Mouse (Mus musculus): Measurements from ENCODE around the gene Themis3. TPM values are rescaled to one million over a fixed set of nuclear protein-coding genes. Genes with fewer than 3 reads are reported as not detected.
"Not testable (repeated sequence)": the region's sequence is repeated elsewhere in the genome, so short reads cannot be mapped to it uniquely, and the experiment has no call there.

Themis3 gene
- total RNA-seq, 2 experiments from 2014 or later = 0.08 TPM; not detected in 1

DNA sequence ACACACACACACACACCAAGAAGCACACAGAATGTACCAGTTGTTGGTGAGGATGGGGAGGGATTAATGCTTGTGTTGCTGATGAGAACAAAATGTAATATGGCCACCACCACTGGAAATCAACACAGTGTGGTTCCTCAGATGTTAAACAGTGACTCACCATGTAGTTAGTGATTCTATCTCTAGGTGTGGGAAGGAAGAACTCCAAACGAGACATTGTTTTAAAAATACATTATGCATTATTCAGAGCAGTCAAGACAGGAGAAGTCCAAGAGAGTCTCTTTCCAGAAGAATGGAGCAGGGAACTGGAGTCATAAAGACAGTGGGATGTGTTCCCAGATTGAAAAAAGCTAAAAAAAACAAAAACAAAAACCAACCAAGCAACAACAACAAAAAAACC is 30.9 kb downstream of the Themis3 start:
- DNase-seq (ENCODE audit: low spot score) = no peak
- intact Hi-C loops (cut with DNase I) = no loop called here

DNA sequence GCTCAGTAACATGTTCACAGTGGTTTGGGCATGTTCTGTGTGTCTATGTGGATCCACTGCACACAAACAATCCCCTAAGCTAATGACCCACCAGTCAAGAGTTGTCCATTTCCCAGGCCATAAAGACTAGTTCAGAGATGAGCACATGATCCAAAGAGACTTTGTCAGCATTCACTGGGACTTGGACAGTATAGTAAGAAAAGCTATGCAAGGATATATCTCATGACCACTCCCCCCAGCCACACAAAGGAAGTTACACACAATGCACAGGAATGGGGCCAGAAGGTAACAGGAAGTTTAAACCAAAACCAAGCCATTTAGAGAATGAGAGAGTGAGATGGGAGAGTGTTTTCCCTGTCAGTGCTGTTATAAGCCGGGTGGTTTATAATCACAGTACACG is 33.0 kb downstream of the Themis3 start:
- intact Hi-C loops (cut with DNase I) = no loop called here
- DNase-seq (ENCODE audit: low spot score) = no peak

DNA sequence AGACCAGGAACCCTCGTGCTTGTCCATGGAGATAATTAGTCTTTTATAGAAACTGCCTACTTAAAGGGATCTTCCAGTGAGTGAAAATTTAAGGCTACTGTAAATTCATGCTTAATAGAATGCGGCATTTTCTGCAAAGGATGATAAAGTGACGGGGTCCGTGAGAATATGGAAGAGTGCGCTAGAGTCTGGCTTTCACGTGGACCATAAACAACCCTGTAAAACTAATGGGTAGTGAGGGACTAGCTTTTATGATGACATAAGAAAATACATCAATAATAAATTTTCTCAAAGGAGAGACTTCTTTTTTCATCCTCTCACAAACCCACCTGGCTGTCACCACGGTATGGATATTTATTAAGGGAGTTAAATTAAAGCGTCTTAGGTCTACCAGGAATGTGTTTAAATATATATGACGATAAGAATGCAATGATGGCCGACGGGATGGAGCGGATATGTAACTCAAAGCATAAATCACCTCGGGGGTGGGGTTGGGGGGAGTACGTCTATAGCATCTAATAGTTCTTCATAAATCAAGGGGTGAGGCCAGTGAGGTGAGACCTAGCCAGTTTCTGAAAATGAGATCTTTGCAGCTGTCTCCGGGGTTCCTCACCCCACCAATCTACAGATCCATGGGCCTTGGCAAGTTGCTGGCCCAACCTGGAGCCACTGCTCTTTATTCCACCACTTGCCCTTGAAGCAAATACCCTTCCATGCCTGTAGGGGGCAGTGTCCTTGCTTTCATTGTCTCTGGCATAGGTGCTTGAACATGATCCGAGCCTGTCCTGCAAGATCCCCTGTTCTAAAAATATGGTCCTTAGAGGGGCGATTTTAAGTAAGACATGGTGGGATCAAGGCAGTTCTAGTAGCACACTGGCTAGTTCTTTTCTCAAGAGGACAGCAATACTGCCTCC is 35.8 kb downstream of the Themis3 start:
- intact Hi-C loops (cut with DNase I) = no loop called here
- DNase-seq (ENCODE audit: low spot score) = no peak

DNA sequence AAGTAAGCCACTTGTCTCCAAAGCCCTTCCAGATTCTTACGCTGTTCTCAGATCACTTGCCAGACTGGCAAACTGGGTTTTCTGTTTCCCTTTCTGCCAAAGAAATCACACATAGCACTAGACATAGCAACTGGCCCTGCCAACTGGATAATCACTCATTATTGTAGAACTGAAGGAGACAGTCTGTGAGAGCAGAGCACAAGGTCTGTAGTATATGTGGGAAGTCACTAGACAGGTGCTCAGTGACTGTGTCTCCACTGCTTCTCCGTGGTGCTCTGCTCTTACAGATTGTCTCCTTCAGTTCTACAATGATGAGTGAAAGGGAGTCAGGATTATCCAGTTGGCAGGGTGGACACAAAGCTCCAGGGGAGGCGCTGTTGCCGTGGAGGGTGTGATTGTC is 41.7 kb downstream of the Themis3 start:
- intact Hi-C loops (cut with DNase I) = no loop called here
- no peak for DNase-seq (ENCODE audit: low spot score)

DNA sequence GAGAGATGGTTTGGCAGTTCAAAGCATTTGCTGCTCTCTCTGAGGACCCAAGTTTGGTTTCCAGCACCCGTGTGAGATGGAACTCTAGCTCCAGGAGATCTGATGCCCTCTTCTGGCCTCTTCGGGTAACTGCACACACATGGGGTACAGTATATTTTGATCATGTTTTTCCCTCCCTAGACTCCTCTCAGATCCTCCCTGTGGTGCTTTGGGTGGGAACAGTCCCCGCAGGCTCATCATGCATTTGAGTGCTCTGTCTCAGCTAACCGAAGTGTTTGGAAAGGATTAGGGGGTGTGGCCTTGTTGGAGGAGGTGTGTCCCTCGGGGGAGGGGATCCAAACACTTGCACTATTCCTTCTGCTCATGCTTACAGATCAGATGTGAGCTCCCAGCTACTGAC is 43.9 kb downstream of the Themis3 start:
- DNase-seq (ENCODE audit: low spot score) = no peak
- intact Hi-C loops (cut with DNase I) = no loop called here

DNA sequence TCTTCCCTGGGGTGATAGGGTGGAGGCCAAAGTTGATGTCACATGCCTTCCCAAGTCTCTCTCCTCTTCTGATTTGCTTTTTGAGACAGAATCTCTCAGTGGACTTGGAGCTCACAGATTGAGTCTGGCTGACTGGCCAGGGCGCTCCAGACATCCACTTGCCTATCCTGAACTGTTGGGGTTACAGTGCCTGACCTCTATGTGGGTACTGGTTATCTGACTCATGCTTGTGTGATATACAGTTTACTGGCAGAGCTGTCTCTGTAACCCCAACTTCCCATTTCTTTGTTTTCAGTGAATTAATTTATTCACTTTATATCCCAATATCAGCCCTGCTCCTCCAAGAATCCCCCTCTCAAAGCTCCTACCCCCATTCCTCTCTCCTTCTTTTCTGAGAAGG is 62.1 kb downstream of the Themis3 start:
- no peak for DNase-seq (ENCODE audit: low spot score)
- intact Hi-C loops (cut with DNase I) = no loop called here

DNA sequence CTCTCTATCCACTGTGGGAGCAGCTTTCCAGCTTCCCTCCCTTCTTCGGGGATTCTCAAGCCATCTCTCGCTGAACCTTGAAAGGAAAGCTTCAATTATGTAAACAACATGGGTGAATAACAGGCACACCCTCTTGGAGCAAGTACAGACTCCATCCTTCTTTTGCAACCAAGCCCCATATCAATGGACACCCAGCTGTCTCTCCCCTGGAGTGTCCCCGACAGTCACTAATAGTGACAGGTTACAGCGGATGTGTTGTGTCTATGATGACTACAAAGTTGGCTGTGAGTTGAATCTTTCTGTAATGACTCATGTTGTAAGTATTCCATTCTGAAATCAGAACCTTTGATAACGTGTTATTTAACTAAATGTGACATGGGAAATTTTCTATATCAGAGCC is 71.0 kb downstream of the Themis3 start:
- intact Hi-C loops (cut with DNase I) = no loop called here

DNA sequence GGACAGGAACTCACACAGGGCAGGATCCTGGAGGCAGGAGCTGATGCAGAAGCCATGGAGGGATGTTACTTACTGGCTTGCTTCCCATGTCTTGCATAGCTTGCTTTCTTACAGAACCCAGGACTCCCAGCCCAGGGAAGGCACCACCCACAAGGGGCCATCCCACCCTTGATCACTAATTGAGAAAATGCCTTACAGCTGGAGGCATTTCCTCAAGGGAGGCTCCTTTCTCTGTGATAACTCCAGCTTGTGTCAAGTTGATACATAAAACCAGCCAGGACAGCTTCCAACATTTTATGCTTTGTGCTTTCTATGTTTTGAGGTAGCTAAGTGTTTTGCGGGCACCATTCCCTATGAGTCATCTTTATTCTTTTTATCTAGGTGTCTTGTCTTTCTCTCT is 71.8 kb downstream of the Themis3 start:
- DNase-seq (ENCODE audit: low spot score); intact Hi-C loops (cut with DNase I): not testable (repeated sequence)

More for the DNA sequence above, 71.0 kb downstream of the Themis3 start:
- DNase-seq (ENCODE audit: low spot score) = no peak

DNA sequence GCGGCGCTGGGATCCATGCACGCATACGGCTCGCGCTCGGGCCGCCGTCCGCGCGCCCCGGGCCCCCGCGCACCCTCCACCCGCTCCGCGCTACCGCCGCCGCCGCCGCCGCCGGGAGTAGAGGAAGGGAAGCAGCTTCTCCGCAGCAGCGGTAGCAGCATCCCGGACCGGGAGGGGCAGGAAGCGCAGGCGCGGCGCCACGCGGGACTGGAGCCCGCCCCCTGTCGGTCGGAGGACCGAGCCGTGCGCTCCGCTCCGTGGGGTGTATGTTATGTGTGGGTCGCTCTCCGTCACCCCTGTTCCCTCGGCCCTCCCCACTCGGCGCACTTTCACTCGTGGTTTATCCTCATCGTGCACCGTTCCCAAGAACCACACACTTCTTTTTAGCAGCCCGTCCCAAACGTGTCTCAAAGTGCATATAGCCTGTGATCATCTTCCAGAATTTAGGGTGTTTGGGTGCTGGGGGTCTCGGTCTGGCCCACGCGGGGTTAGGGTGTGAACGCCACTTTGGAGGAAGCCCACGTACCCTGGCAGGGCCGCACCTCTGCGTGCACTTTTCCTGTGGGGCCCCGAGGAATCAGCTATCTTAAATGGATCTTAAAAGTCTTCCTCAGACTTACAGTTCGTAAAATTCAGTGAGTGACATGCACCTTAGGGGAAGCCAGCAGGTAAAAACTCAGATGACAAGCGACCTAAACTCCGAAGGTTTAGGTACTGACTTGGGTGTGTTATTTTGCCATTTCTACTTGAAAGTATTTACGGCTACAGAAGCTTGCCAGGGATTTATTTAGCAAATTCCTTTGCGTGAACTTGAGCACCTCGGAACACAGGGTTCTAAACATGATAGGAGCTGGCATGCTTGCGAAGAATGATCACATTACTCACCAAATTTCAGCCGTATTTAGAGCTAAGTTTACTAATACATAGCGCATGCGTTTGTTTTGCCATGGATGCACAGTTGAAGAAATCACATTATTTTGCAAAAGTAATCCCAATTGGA is 74.6 kb downstream of the Themis3 start, which contains the start of gene Rab12:
Rab12 (minus strand) TSS at position 176 of the 1,000 bp plus-strand sequence.
- intact Hi-C loops (cut with DNase I) = no loop called here
- DNase-seq (ENCODE audit: low spot score) = peak; percentile 71

DNA sequence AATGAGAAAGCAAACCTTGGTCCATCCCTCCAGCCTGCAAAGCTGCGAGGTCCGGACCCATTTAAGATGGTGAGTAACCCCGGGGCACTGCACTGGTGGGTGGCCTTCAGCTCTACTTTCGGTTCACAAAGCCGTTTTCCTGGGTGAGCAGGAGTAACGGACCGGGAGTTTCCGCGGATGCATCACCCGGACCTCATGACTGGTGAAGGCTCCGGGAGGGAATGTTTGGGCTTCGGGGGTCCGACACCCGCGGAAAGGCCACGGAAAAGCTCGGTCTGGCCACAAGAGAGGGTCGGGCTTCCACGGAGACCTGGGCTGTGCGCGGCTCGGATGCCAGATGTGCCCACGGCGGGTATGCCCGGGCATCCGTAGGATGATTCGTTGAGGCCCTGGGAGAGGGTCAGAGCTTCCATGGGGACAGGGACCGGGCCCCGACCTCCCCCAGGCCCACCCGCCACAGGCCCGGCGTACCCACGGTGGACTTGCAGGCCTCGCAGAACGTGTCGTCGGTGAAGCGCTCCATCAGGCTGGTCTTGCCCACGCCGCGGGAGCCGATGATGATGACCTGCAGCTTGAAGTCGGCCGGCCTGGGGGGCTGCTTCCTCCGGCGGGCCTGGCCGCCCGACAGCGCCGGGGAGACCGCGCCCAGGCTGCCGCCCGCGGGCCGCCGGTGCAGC is 75.4 kb downstream of the Themis3 start:
- DNase-seq (ENCODE audit: low spot score) = peak; percentile 10
- intact Hi-C loops (cut with DNase I) = no loop called here

DNA sequence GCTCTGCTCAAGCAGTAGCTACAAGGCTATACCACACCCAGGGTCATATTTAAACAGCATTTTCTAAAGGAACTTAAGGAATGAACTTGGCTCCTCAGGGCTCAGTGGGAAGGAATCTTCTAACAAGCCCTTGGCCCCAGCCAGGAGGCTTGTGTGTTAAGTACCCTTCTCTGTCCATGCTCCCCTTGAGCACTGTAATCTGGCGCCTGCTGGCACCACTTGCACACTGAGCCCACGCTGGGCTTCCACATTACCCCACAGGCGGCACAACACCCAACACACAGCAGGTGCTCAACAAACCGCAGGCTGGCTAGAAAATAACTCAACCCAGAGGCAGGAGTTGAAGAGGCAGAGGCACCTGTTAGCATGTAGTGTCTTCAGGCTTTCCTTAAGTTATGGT is 77.5 kb downstream of the Themis3 start:
- intact Hi-C loops (cut with DNase I) = no loop called here
- no peak for DNase-seq (ENCODE audit: low spot score)

DNA sequence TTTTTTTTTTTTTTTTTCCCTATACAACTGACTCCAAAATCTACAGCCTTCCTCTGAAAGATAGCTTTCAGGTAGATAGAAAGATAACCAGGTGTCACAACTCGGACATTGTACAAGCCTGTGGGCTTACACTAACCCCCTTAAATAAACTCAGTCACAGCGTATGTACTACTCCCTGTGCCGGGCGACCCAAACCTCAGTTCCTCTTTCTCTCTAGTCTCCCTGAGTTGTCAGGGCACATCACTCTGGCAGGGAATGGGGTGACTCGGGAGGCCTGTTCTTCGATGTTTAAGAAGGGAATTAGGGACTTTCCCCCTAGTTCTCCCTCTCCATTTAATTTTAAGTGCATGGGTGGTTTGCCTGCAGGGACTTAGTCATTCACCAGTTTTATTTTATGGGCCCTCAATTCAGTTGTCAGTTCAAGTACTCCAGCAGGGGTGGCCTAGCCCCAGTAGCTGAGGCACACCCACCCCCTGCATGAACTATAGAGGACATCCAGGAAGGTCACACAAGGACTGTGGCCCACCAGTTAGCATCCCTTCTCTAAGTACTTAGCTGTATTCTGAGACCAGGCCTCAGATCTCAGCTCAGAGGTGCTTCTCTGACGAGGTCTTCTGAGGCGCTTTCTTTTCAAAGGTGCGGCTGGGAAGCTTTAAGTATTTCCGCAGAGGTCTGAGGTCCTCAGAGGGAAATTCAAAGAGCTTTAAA is 80.0 kb downstream of the Themis3 start:
- intact Hi-C loops (cut with DNase I) = no loop called here
- no peak for DNase-seq (ENCODE audit: low spot score)

DNA sequence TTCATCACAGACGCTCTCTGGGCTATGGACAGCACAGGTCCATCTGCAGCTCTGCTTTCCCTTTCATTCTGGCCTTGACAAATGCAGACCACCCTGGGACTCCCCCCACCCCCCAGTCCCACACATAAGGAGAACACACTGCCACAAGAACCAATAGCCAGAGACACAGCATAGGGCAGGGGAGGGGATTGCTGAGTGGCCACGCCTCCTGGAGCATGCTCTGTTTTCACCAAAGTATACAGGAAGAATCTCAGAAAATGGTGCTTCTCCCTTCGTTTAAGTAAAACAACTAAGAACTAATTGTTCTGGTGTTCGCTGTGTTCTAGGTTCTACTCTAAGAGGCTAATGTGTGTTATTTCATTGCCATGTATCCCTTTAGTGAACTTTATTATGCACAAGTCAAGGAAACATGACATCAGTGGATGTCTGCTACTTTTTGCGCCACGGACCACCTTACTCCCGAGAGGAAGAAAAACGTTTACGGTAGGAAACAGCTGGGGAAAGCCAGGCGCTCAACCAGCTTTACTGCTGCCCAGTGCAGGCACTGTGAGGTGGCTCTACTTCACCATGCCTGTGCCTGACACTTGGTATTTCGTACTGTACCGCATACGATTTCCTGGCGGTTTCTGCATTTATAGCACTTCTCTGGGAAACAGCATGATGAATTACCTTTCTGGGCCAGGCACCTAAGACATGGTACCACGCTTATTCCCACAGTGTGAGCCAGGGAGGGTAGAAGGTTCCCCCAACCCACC is 82.0 kb downstream of the Themis3 start:
- no peak for DNase-seq (ENCODE audit: low spot score)
- intact Hi-C loops (cut with DNase I) = no loop called here

DNA sequence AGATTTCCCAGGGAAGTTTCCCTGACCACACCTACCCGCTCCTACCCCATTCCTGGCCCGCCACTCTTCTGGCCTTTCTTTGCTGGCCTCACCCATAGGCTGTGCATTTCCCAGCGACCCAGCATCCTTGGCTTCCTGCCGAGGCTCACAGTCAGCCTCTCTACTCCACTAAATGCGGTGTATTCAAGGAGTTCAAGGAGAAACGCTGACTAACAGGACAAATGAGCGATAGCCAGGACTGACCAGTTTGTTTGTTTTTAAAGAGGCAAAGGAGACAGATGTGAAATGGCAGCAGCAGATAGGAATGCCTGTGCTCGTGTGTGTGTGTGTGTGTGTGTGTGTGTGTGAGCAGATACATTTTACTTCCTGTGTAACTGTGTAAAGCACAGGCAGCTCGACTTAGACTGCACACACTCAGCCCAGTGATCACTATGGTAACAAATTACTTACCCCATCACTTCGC is 84.2 kb downstream of the Themis3 start:
- DNase-seq (ENCODE audit: low spot score) = no peak
- intact Hi-C loops (cut with DNase I) = no loop called here

DNA sequence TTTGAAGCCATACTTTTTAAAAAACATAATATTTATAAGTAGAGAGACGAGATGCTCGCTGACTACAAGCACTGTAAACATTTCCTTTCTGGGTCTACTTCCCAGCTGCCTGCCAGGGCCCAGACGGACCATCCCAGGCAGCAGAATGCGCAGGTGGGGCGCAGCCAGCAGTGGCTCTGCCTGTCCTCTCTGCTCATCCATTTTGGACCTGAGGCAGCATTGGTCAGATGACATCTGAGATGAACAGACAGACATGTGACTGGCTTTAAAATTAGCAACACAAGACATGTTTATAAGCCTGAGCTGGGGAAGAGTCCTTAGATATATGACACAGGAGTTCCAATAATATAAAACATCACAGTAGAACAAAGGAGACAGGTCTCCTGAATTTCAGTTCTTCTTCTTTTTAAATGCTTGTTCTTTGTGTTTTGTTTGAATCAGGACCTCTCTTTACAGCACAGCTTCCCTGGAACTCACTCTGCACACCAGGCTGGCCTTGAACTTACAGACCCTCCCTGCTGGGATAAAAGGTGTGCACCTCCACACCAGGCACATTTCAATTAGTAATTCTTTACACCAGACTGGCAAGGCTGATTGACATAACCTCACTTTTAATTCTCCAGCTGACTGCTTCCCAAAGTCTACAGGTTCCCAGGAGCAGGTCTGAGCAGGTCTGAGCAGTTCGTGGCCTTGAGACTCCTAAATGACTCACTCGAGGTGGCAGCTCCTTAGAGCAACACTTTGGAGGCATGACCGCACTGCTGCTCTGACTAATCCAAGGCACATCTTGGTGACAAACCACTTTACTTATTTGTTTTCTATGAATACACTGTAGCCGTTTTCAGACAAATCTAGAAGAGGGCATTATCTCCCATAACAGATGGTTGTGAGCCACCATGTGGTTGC is 87.1 kb downstream of the Themis3 start:
- intact Hi-C loops (cut with DNase I) = no loop called here
- DNase-seq (ENCODE audit: low spot score) = no peak

DNA sequence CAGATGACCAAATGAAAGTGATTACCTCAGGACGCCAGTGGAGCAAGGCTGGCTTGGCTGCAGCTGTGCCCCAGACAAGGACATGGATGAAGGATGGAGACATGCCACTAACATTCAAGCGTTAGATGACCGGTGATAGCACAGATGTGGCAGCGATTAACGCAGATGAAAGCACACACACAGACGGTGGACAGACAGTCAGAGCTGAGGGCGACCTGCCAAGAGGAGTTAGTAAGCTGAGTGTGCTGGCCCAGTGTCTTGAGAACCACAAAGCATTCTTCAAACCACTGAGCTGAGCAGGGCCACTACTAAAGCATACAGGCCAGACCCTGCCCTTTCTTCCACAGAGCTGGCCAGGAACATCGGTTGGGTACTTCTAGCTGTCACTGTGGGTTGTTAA is 89.5 kb downstream of the Themis3 start:
- DNase-seq (ENCODE audit: low spot score) = no peak
- intact Hi-C loops (cut with DNase I) = no loop called here
